Mouse (Mus musculus): ENCODE measurements at regions not wholly inside any gene's neighbourhood (a gene's known extent, or its start where the extent isn't known, plus 50 kb on each side); places are given as distances from the start of the nearest gene placed in this dataset.

DNA sequence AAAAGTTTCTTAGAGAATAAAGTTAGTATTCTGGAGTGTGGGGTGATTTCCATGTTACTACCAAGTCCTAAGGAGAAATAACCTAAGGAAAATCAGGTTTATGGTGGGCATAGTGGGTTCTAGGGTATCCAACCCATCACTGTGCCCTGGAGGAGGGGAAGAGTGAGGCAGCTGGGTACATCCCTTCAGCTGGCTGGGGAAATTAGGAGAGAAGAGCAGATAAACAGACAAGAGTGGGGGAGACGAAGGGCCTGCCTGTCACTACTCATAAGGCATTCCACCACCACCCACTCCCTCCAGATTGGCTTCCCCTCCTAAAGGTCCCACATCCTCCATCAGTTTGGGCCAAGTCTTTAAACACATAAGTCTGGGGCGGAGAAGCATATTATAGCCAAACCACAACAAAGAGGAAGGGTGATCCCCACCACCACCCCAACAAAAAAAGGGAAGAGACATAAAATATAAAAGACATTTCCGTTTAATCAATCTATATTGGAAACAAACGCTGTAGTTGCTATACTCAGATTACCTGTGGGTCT is 299.8 kb downstream of the Gm11361 start:
- Histone ChIP-seq H3K79me2 (ENCODE audit: control insufficient read depth, insufficient read depth, low read length) (no peaks in the 10 kb centered on the region), H3K36me3 (ENCODE audit: control insufficient read depth, insufficient read depth, low read length) (no peaks in the 10 kb centered on the region), H3K9ac (ENCODE audit: low read depth, low read length) (no peak overlapping the region), H3K4me3 (ENCODE audit: insufficient read depth, low read depth, low read length) (no peak overlapping the region), H3K27ac (replicated peaks; ENCODE audit: insufficient read depth, low read depth, low read length) (no peak overlapping the region), H3K4me1 (ENCODE audit: control insufficient read depth, insufficient read depth, low read length) (no peaks in the 10 kb centered on the region), H3K27me3 (ENCODE audit: control insufficient read depth, insufficient read depth, low read length) (no peaks in the 10 kb centered on the region)
- no peak for DNase-seq (ENCODE audit: extremely low read depth, low read depth, low spot score)
- TF ChIP-seq CTCF (IDR thresholded peaks at IDR 0.05; ENCODE audit: low read depth, low read length) (no peak), POLR2A (IDR thresholded peaks at IDR 0.05; ENCODE audit: extremely low read depth, insufficient read depth, low read length) (no peak)
- 91% methylated on average over 4 of the region's 4 CpGs for WGBS

DNA sequence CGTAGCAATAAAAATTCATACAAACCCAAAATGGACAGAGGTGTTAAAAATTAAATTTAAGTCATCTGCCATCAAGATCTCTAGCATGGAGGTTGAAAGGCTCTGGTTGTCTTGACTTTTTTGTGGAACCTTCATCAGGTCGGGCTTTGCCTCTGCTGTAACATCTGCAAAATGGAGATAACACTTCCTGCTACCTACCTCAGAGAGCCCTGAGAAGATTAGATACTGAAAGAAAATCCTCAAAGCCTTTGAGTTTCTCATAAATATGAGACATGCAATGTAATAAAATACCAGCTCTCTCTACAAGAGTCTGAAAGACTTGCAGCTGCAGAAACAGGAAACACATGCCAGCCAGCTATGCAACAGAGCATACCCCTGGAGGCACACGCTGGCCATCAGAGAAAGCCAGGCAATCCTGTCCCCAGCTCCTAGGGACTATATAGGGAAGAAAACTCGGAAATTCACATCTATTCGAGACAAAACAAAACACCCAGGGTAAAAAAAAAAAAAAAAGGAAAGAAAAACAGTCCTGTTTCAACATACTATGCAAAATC is 299.1 kb downstream of the Gm11361 start:
- WGBS = 70% methylated on average over 5 of the region's 5 CpGs
- Histone ChIP-seq H3K36me3 (ENCODE audit: control insufficient read depth, insufficient read depth, low read length) (no peaks in the 10 kb centered on the region), H3K4me1 (ENCODE audit: control insufficient read depth, insufficient read depth, low read length) (no peaks in the 10 kb centered on the region), H3K27me3 (ENCODE audit: control insufficient read depth, insufficient read depth, low read length) (no peaks in the 10 kb centered on the region), H3K27ac (replicated peaks; ENCODE audit: insufficient read depth, low read depth, low read length) (no peak overlapping the region), H3K9ac (ENCODE audit: low read depth, low read length) (no peak overlapping the region), H3K79me2 (ENCODE audit: control insufficient read depth, insufficient read depth, low read length) (no peaks in the 10 kb centered on the region), H3K4me3 (ENCODE audit: insufficient read depth, low read depth, low read length) (no peak overlapping the region)
- TF ChIP-seq CTCF (IDR thresholded peaks at IDR 0.05; ENCODE audit: low read depth, low read length) = no peak
- no peak for TF ChIP-seq POLR2A (IDR thresholded peaks at IDR 0.05; ENCODE audit: extremely low read depth, insufficient read depth, low read length)
- no peak for DNase-seq (ENCODE audit: extremely low read depth, low read depth, low spot score)

DNA sequence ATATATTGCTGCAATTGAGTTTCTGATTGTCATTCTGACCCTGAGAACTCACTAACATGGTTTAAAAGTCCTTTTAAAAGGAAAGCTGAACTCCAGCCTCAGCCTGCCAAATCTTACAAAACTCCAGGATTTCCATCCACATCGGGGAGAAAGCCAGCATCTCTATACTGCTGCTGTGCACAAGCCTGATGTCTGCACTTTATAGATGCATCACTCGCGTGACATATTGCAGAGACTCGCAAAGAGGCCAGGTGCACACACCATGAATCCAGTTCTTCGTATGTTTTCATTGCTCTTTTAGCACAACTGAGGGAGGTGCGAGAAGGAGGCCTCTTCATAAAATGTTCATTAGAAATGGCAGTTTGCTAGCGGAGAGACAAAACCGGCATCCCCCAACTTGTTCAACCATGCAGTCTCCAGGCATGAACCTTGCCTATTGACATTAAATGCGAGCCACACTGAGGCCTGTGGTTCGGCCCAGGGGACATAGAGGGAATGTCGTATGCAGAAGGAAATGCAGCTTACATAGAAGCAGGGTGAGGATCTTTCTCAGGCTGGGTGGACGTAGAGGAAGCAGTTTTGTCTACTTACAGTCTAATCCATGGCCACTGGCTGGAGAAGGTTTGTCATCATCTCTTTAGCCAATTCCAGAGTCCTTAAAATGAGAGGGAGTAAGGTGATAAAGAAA is 297.0 kb downstream of the Gm11361 start:
- no peak for TF ChIP-seq CTCF (IDR thresholded peaks at IDR 0.05; ENCODE audit: low read depth, low read length)
- TF ChIP-seq POLR2A (IDR thresholded peaks at IDR 0.05; ENCODE audit: extremely low read depth, insufficient read depth, low read length) = no peak
- Histone ChIP-seq H3K9ac (ENCODE audit: low read depth, low read length) (no peak overlapping the region), H3K79me2 (ENCODE audit: control insufficient read depth, insufficient read depth, low read length) (no peaks in the 10 kb centered on the region)

DNA sequence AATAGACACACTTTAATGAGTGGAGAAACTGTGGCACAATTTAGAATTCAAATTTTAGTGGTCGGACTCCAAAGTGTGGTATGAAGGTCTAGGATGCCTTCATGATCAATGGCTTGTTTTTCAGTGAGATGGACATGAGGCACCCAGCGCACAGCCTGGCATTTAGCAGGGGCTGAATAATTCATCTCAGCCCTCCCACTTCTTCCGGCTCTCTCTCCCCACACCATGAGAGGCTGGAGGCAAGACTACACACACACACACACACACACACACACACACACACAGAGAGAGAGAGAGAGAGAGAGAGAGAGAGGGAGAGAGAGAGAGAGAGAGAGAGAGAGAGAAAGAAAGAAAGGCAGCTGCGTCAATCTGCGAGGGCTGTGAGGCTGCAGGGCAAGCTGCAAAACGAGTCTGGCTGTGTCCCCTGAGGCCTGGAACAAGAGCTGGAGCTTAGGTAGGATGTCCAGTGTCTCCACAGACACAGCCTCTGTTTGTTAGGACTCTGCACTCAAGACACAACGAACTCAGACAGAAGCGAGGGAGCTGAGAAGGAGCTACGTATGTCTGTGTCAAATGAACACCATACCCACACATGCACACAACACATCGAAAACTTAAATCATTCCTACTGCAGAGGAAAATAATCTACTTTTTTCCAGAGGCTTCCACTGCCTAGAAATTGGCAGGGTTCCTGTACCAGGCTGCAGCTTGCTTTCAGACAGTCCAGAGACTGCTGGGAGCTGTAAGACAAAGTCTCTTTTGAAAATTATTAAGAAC is 295.8 kb downstream of the Gm11361 start:
- 89% methylated on average over 10 of the region's 10 CpGs for WGBS
- Histone ChIP-seq H3K27ac (replicated peaks; ENCODE audit: insufficient read depth, low read depth, low read length) (no peak overlapping the region), H3K9ac (ENCODE audit: low read depth, low read length) (no peak overlapping the region), H3K4me1 (ENCODE audit: control insufficient read depth, insufficient read depth, low read length) (no peaks in the 10 kb centered on the region), H3K4me3 (ENCODE audit: insufficient read depth, low read depth, low read length) (no peak overlapping the region), H3K27me3 (ENCODE audit: control insufficient read depth, insufficient read depth, low read length) (no peaks in the 10 kb centered on the region), H3K79me2 (ENCODE audit: control insufficient read depth, insufficient read depth, low read length) (no peaks in the 10 kb centered on the region), H3K36me3 (ENCODE audit: control insufficient read depth, insufficient read depth, low read length) (no peaks in the 10 kb centered on the region)
- no peak for TF ChIP-seq POLR2A (IDR thresholded peaks at IDR 0.05; ENCODE audit: extremely low read depth, insufficient read depth, low read length)
- no peak for TF ChIP-seq CTCF (IDR thresholded peaks at IDR 0.05; ENCODE audit: low read depth, low read length)
- DNase-seq (ENCODE audit: extremely low read depth, low read depth, low spot score) = no peak

More for the DNA sequence above, 297.0 kb downstream of the Gm11361 start:
- WGBS = 95% methylated on average over 12 of the region's 12 CpGs
- Histone ChIP-seq H3K4me1 (ENCODE audit: control insufficient read depth, insufficient read depth, low read length) (no peaks in the 10 kb centered on the region), H3K27me3 (ENCODE audit: control insufficient read depth, insufficient read depth, low read length) (no peaks in the 10 kb centered on the region), H3K4me3 (ENCODE audit: insufficient read depth, low read depth, low read length) (no peak overlapping the region), H3K36me3 (ENCODE audit: control insufficient read depth, insufficient read depth, low read length) (no peaks in the 10 kb centered on the region), H3K27ac (replicated peaks; ENCODE audit: insufficient read depth, low read depth, low read length) (no peak overlapping the region)
- DNase-seq (ENCODE audit: extremely low read depth, low read depth, low spot score) = no peak

DNA sequence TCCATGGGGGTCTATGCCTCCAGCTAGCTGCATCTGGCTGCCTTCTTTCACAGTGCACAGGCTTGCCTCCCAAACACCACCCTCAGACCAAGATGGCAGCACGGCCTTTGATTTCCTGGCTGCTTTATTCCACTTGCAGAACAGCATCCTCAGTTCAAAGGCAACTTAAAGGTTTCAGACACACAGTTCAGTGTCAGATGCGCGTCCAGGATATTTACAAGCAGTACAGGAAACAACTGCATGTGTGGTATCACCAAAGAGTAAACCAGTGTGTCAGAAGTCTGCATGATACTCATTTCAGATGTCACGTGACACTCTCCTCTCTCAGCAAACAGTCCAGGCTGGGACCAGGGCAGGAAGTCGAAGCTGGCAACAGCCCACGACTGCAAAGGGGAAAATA is 294.2 kb downstream of the Gm11361 start:
- WGBS = 73% methylated on average over 6 of the region's 6 CpGs
- DNase-seq (ENCODE audit: extremely low read depth, low read depth, low spot score) = no peak
- H3K27ac ChIP-seq (replicated peaks; ENCODE audit: insufficient read depth, low read depth, low read length) = no peak overlapping the region
- no peaks in the 10 kb centered on the region for H3K79me2 ChIP-seq (ENCODE audit: control insufficient read depth, insufficient read depth, low read length)
- TF ChIP-seq CTCF (IDR thresholded peaks at IDR 0.05; ENCODE audit: low read depth, low read length) (no peak), POLR2A (IDR thresholded peaks at IDR 0.05; ENCODE audit: extremely low read depth, insufficient read depth, low read length) (no peak)
- no peaks in the 10 kb centered on the region for H3K27me3 ChIP-seq (ENCODE audit: control insufficient read depth, insufficient read depth, low read length)
- no peak overlapping the region for H3K4me3 ChIP-seq (ENCODE audit: insufficient read depth, low read depth, low read length)
- H3K4me1 ChIP-seq (ENCODE audit: control insufficient read depth, insufficient read depth, low read length) = no peaks in the 10 kb centered on the region
- no peak overlapping the region for H3K9ac ChIP-seq (ENCODE audit: low read depth, low read length)
- H3K36me3 ChIP-seq (ENCODE audit: control insufficient read depth, insufficient read depth, low read length) = no peaks in the 10 kb centered on the region
